Mouse (Mus musculus): Measurements from ENCODE around the gene Snx14. TPM values are rescaled to one million over a fixed set of nuclear protein-coding genes. Genes with fewer than 3 reads are reported as not detected.
A peak's percentile ranks its signal among the peaks of the same experiment; 100 is the strongest.

Snx14 gene
- polyA plus RNA-seq, 1 experiment from 2014 or later, result 41.9 TPM

- DNase-seq (ENCODE audit: low read depth, low spot score) (no peak), ATAC-seq (no peak)
- TF ChIP-seq CTCF (IDR thresholded peaks at IDR 0.05), result no peak
- in situ Hi-C loops (cut with MboI; ENCODE audit: low pct_unique_long_range_greater_than_20kb), result no loop called here
- POLR2A ChIA-PET, result no interaction called here
- CTCF ChIA-PET, result interaction anchor here (1.0 kb wide), 1 partner anchor 95 kb away, joined by 3 read pairs; no protein-coding TSS in a partner anchor
- H3K27me3 ChIP-seq, result no peaks in the 10 kb centered on the region
These were observed 71.9 kb downstream of the Snx14 start for GRCm38 (mm10) chr9:88366819-88367218.

- POLR2A ChIA-PET, result no interaction called here
- no peak for TF ChIP-seq CTCF (IDR thresholded peaks at IDR 0.05)
- in situ Hi-C loops (cut with MboI; ENCODE audit: low pct_unique_long_range_greater_than_20kb), result no loop called here
- CTCF ChIA-PET, result interaction anchor here (1.0 to 1.3 kb wide), 2 partner anchors 95 to 125 kb away, joined by 3 to 5 read pairs; no protein-coding TSS in a partner anchor
- H3K27me3 ChIP-seq, result no peaks in the 10 kb centered on the region
- ATAC-seq (no peak), DNase-seq (ENCODE audit: low read depth, low spot score) (no peak)
These were observed 72.5 kb downstream of the Snx14 start for GRCm38 (mm10) chr9:88366308-88366707.

GRCm38 (mm10) chr9:88363102-88363501 lies 75.7 kb downstream of the Snx14 start:
- no peak for ATAC-seq
- TF ChIP-seq CTCF (IDR thresholded peaks at IDR 0.05), result no peak
- CTCF ChIA-PET, result interaction anchor here (1.5 to 1.6 kb wide), 2 partner anchors 23 to 121 kb away, joined by 4 to 6 read pairs; no protein-coding TSS in a partner anchor
- DNase-seq (ENCODE audit: low read depth, low spot score), result no peak
- in situ Hi-C loops (cut with MboI; ENCODE audit: low pct_unique_long_range_greater_than_20kb), result loop anchor here (5.0 kb wide), 1 partner anchor 116 kb away; no protein-coding TSS in a partner anchor
- POLR2A ChIA-PET, result no interaction called here
- H3K27me3 ChIP-seq, result no peaks in the 10 kb centered on the region

- ChIA-PET POLR2A (no interaction called here), CTCF (interaction anchor here (0.7 to 1.6 kb wide), 6 partner anchors 16 to 173 kb away, joined by 3 to 6 read pairs (median 3); no protein-coding TSS in a partner anchor)
- in situ Hi-C loops (cut with MboI; ENCODE audit: low pct_unique_long_range_greater_than_20kb), result loop anchor here (5.0 kb wide), 1 partner anchor 115 kb away; no protein-coding TSS in a partner anchor
- ATAC-seq (no peak), DNase-seq (ENCODE audit: low read depth, low spot score) (no peak)
- no peaks in the 10 kb centered on the region for H3K27me3 ChIP-seq
- peak; percentile 56 for TF ChIP-seq CTCF (IDR thresholded peaks at IDR 0.05)
These were observed 76.5 kb downstream of the Snx14 start for GRCm38 (mm10) chr9:88362055-88362850.

GRCm38 (mm10) chr9:88361211-88361909 lies 77.4 kb downstream of the Snx14 start:
- no peak for DNase-seq (ENCODE audit: low read depth, low spot score)
- no peaks in the 10 kb centered on the region for H3K27me3 ChIP-seq
- ChIA-PET POLR2A (no interaction called here), CTCF (interaction anchor here (0.7 to 1.6 kb wide), 6 partner anchors 17 to 174 kb away, joined by 3 to 6 read pairs (median 3); no protein-coding TSS in a partner anchor)
- ATAC-seq, result no peak
- no peak for TF ChIP-seq CTCF (IDR thresholded peaks at IDR 0.05)
- in situ Hi-C loops (cut with MboI; ENCODE audit: low pct_unique_long_range_greater_than_20kb), result loop anchor here (5.0 kb wide), 1 partner anchor 114 kb away; no protein-coding TSS in a partner anchor

- no peak for TF ChIP-seq CTCF (IDR thresholded peaks at IDR 0.05)
- H3K27me3 ChIP-seq, result no peaks in the 10 kb centered on the region
- POLR2A ChIA-PET, result no interaction called here
- no peak for ATAC-seq
- in situ Hi-C loops (cut with MboI; ENCODE audit: low pct_unique_long_range_greater_than_20kb), result no loop called here
- no peak for DNase-seq (ENCODE audit: low read depth, low spot score)
- CTCF ChIA-PET, result interaction anchor here (1.0 to 1.6 kb wide), 2 partner anchors 118 to 132 kb away, joined by 3 to 4 read pairs; no protein-coding TSS in a partner anchor
These were observed 79.6 kb downstream of the Snx14 start for GRCm38 (mm10) chr9:88359140-88359539.

GRCm38 (mm10) chr9:88357173-88357572 lies 81.6 kb downstream of the Snx14 start:
- in situ Hi-C loops (cut with MboI; ENCODE audit: low pct_unique_long_range_greater_than_20kb), result no loop called here
- no peaks in the 10 kb centered on the region for H3K27me3 ChIP-seq
- TF ChIP-seq CTCF (IDR thresholded peaks at IDR 0.05), result no peak
- no peak for DNase-seq (ENCODE audit: low read depth, low spot score)
- ChIA-PET CTCF (no interaction called here), POLR2A (no interaction called here)
- no peak for ATAC-seq

- no peak for ATAC-seq
- in situ Hi-C loops (cut with MboI; ENCODE audit: low pct_unique_long_range_greater_than_20kb), result no loop called here
- no peak for TF ChIP-seq CTCF (IDR thresholded peaks at IDR 0.05)
These were observed 85.3 kb downstream of the Snx14 start for GRCm38 (mm10) chr9:88353459-88353858.

GRCm38 (mm10) chr9:88352741-88353140 lies 86.0 kb downstream of the Snx14 start:
- ATAC-seq (no peak), DNase-seq (ENCODE audit: low read depth, low spot score) (no peak)
- TF ChIP-seq CTCF (IDR thresholded peaks at IDR 0.05), result no peak
- H3K27me3 ChIP-seq, result no peaks in the 10 kb centered on the region
- POLR2A ChIA-PET, result no interaction called here
- in situ Hi-C loops (cut with MboI; ENCODE audit: low pct_unique_long_range_greater_than_20kb), result no loop called here
- CTCF ChIA-PET, result no interaction called here

More at GRCm38 (mm10) chr9:88353459-88353858, 85.3 kb downstream of the Snx14 start:
- ChIA-PET POLR2A (no interaction called here), CTCF (no interaction called here)
- no peak for DNase-seq (ENCODE audit: low read depth, low spot score)
- no peaks in the 10 kb centered on the region for H3K27me3 ChIP-seq

- POLR2A ChIA-PET, result no interaction called here
- DNase-seq (ENCODE audit: low read depth, low spot score) (no peak), ATAC-seq (no peak)
- in situ Hi-C loops (cut with MboI; ENCODE audit: low pct_unique_long_range_greater_than_20kb), result no loop called here
- no peak for TF ChIP-seq CTCF (IDR thresholded peaks at IDR 0.05)
- no peaks in the 10 kb centered on the region for H3K27me3 ChIP-seq
- CTCF ChIA-PET, result no interaction called here
These were observed 87.6 kb downstream of the Snx14 start for GRCm38 (mm10) chr9:88351163-88351562.

- ChIA-PET CTCF (no interaction called here), POLR2A (no interaction called here)
- DNase-seq (ENCODE audit: low read depth, low spot score) (no peak), ATAC-seq (no peak)
- in situ Hi-C loops (cut with MboI; ENCODE audit: low pct_unique_long_range_greater_than_20kb), result no loop called here
- no peak for TF ChIP-seq CTCF (IDR thresholded peaks at IDR 0.05)
- no peaks in the 10 kb centered on the region for H3K27me3 ChIP-seq
These were observed 88.4 kb downstream of the Snx14 start for GRCm38 (mm10) chr9:88350317-88350716.

Data from Patski (cell line).